Mouse (Mus musculus) heart, postnatal 0 days (tissue): Measurements from ENCODE around the gene Arhgef11. TPM values are rescaled to one million over a fixed set of nuclear protein-coding genes. Genes with fewer than 3 reads are reported as not detected.

ENCODE experiments used
- ATAC-seq: fragments of 200-750 bp; cut with Nextera tagmentation; 2 replicates; pipeline ENCODE4 v1.8.0; 2017; ENCODE audit warnings: low read depth, moderate number of reproducible peaks, moderate library complexity; ENCODE audit not compliant: insufficient read depth
- DNase-seq: peaks from one replicate; pipeline ENCODE4 v3.0.0-alpha.2; 2016; ENCODE audit warnings: low spot score
- H3K27ac ChIP-seq: fragments of 300-500 bp; sonication (generic); 2 replicates; pipeline ENCODE4 v1.5.1; 2014; ENCODE audit warnings: low read depth, mild to moderate bottlenecking
- H3K27me3 ChIP-seq: fragments of 300-500 bp; sonication (generic); 2 replicates; pipeline ENCODE4 v1.6.1; 2014; ENCODE audit warnings: low read length, mixed read lengths; ENCODE audit not compliant: control insufficient read depth, insufficient read depth
- H3K36me3 ChIP-seq: fragments of 300-500 bp; sonication (generic); replicated peaks from 2 replicates; pipeline ENCODE4 v1.6.1; 2014; ENCODE audit warnings: low read length, mixed read lengths; ENCODE audit not compliant: control insufficient read depth, insufficient read depth
- H3K4me1 ChIP-seq: fragments of 300-500 bp; sonication (generic); 2 replicates; pipeline ENCODE4 v1.6.1; 2014; ENCODE audit warnings: antibody characterized with exemption; ENCODE audit not compliant: control insufficient read depth, insufficient read depth
- H3K4me2 ChIP-seq: fragments of 300-500 bp; sonication (generic); 2 replicates; pipeline ENCODE4 v1.6.1; 2014; ENCODE audit warnings: low read depth, mild to moderate bottlenecking, low read length, moderate library complexity
- H3K4me3 ChIP-seq: fragments of 300-500 bp; sonication (generic); 2 replicates; pipeline ENCODE4 v1.5.1; 2014; ENCODE audit warnings: low read depth, low read length
- H3K9ac ChIP-seq: fragments of 300-500 bp; sonication (generic); replicated peaks from 2 replicates; pipeline ENCODE4 v1.6.1; 2014; ENCODE audit warnings: low read depth, low read length, mixed read lengths
- H3K9me3 ChIP-seq: fragments of 300-500 bp; sonication (generic); replicated peaks from 2 replicates; pipeline ENCODE4 v1.6.1; 2016; ENCODE audit warnings: low read length; ENCODE audit not compliant: control insufficient read depth
- CTCF ChIP-seq: IDR thresholded peaks from 2 replicates; pipeline ENCODE4 v1.5.1; 2016; ENCODE audit warnings: antibody characterized with exemption, control low read depth, low read depth
- EP300 ChIP-seq: IDR thresholded peaks from 2 replicates; pipeline ENCODE4 v1.6.1; 2016; ENCODE audit warnings: antibody characterized with exemption, low read depth
- WGBS: fragments of 180-500 bp; shearing (Covaris S2); extraction: QIAGEN DNeasy Blood & Tissue Kit; methylation state at CpG from one replicate; pipeline ENCODE4 v1.1.7; 2014; 5-methylcytosine and 5-hydroxymethylcytosine counted together
- polyA plus RNA-seq: library from polyadenylated mRNA; unstranded; fragments of >200 nt; fragmentation: Nextera tagmentation; extraction: Ambion mirVana; gene quantifications from 2 replicates; pipeline ENCODE4 v1.2.1, GENCODE M21; 2015
- total RNA-seq: library from RNA; depleted of rRNA; stranded (reverse); fragments of >200 nt; gene quantifications from 2 replicates; pipeline ENCODE4 v1.2.3, GENCODE M21; 2014; ENCODE audit warnings: low replicate concordance

Gene Arhgef11
- total and polyA plus RNA-seq, 2 experiments from 2014 or later = 5.3 to 29.9 TPM

DNA sequence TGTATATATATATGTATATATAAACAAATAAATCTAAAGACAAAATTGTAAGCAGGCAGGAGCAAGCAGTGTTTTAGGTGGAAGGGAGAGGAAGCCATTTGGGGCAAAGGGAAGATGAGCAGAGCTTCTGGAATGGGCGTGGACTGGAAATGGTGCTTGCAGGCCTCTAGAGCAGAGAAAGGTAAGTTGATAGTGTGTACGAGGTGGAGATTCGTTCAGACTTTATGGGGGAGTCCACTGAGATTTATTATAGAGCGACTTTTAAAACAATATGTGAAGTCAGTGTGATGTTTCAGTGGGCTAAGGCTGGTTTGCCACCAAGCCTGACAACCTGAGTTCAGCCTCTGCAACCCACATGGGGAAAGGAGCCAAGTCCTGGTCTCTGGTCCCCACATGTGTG lies 7.5 kb downstream of the Arhgef11 start:
- no peaks in the 10 kb centered on the region for H3K9me3 ChIP-seq
- TF ChIP-seq EP300 (no peak), CTCF (no peak)
- DNase-seq (no peak), ATAC-seq (no peak)
- H3K27me3 ChIP-seq = no peaks in the 10 kb centered on the region
- no peak overlapping the region for H3K4me3 ChIP-seq
- H3K4me2 ChIP-seq = no peak overlapping the region
- H3K4me1 ChIP-seq = peaks cover 16% of the 10 kb centered on the region
- H3K27ac ChIP-seq = no peak overlapping the region
- 87% methylated on average over 4 of the region's 4 CpGs for WGBS
- H3K9ac ChIP-seq = no peak overlapping the region
- 0 out of 2 replicates have a peak, but pooled peaks cover 4% of the 10 kb centered on the region for H3K36me3 ChIP-seq

DNA sequence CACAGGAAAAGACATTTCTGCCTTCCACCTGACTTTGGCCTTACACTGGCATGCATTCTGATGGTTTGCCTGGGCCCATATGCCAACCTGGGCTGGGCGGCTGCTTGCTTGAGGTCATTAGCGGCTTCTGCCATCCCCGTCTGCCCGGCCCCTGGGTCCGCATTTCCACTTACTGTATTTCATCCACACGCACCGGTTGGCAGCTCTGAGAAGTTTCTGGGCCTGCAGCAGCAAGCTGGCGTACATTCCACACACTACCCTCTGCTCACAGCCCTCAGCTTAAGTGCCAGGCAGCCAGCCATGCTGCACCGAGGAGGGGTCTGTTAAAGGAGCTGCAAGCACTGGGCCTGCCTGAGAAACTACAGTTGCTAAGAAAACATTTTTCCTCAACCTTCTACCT lies 13.5 kb downstream of the Arhgef11 start:
- WGBS = 38% methylated on average over 9 of the region's 9 CpGs
- peak overlapping the region; percentile 41 for H3K4me2 ChIP-seq
- peak overlapping the region; percentile 59 for H3K27ac ChIP-seq
- DNase-seq = peak; percentile 55
- ATAC-seq = peak; percentile 71
- no peaks in the 10 kb centered on the region for H3K9me3 ChIP-seq
- TF ChIP-seq CTCF (no peak), EP300 (no peak)
- H3K4me1 ChIP-seq = 0 out of 2 replicates have a peak, but pooled peaks cover 7% of the 10 kb centered on the region
- 0 out of 2 replicates have a peak, but pooled peaks cover 4% of the 10 kb centered on the region for H3K36me3 ChIP-seq
- H3K27me3 ChIP-seq = no peaks in the 10 kb centered on the region
- H3K9ac ChIP-seq = no peak overlapping the region
- peak overlapping the region; percentile 15; the same call in 1 of the 2 replicates for H3K4me3 ChIP-seq

- WGBS = 75% methylated on average over 4 of the region's 4 CpGs
- Histone ChIP-seq H3K36me3 (0 out of 2 replicates have a peak, but pooled peaks cover 4% of the 10 kb centered on the region), H3K9me3 (no peaks in the 10 kb centered on the region), H3K27me3 (no peaks in the 10 kb centered on the region), H3K4me1 (0 out of 2 replicates have a peak, but pooled peaks cover 7% of the 10 kb centered on the region), H3K9ac (no peak overlapping the region), H3K27ac (peak overlapping the region; percentile 59; the same call in 1 of the 2 replicates), H3K4me3 (no peak overlapping the region), H3K4me2 (no peak overlapping the region)
- ATAC-seq = no peak
- TF ChIP-seq CTCF = no peak
- no peak for TF ChIP-seq EP300
- DNase-seq = no peak
These were observed 14.0 kb downstream of the Arhgef11 start for GRCm38 (mm10) chr3:87631408-87631807.

DNA sequence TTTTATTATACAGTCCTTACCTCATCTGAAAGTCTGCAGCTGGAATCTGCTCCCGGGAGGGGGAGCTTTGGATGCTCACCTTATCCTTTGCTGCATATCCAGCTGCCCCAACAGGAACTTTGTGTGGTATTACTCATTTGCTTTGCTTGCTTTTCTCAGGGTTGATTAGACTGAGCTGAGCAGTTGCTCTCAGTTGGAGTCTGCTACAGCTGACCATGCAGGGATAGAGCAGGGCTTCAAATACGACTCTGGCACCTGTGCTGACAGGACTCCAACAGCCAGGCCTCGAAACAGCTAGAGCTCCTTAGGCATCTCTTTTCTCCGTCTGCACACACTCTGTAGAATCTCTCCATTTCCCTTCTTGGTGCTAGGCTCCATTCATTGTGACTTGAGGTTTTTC lies 18.2 kb downstream of the Arhgef11 start:
- H3K4me3 ChIP-seq = no peak overlapping the region
- no peak overlapping the region for H3K27ac ChIP-seq
- no peaks in the 10 kb centered on the region for H3K9me3 ChIP-seq
- TF ChIP-seq EP300 = no peak
- no peak for TF ChIP-seq CTCF
- H3K36me3 ChIP-seq = no peaks in the 10 kb centered on the region
- H3K4me2 ChIP-seq = no peak overlapping the region
- no peak for ATAC-seq
- DNase-seq = no peak
- no peaks in the 10 kb centered on the region for H3K27me3 ChIP-seq
- H3K9ac ChIP-seq = no peak overlapping the region
- WGBS = 66% methylated on average over 4 of the region's 4 CpGs
- peaks cover 12% of the 10 kb centered on the region; the same call in 1 of the 2 replicates for H3K4me1 ChIP-seq

DNA sequence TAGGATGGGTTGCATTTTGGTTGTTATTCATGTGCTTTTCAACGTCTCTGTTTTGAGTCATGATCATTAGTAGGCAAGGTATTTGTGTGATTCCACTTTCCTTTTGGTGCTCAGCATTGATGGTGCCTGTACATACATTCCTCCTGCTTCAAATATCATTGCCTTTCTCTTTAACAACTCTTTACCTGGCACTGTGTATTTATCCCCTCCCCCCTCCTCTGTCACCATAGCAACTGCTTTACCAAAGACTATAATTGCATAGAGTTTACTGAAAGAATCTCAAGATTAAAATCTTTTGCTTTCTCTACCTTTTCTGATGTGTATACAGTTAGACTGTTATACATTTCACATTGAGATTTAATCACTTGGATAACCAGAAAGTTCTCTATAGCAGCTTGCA lies 26.1 kb downstream of the Arhgef11 start:
- ATAC-seq (no peak), DNase-seq (no peak)
- TF ChIP-seq EP300 = no peak
- TF ChIP-seq CTCF = no peak
- Histone ChIP-seq H3K27ac (no peak overlapping the region), H3K36me3 (0 out of 2 replicates have a peak, but pooled peaks cover 5% of the 10 kb centered on the region), H3K9me3 (no peaks in the 10 kb centered on the region), H3K9ac (no peak overlapping the region), H3K4me2 (no peak overlapping the region), H3K4me3 (no peak overlapping the region), H3K4me1 (peaks cover 1% of the 10 kb centered on the region; the same call in 1 of the 2 replicates), H3K27me3 (no peaks in the 10 kb centered on the region)
- WGBS = 90% methylated on average over 1 of the region's 1 CpGs

DNA sequence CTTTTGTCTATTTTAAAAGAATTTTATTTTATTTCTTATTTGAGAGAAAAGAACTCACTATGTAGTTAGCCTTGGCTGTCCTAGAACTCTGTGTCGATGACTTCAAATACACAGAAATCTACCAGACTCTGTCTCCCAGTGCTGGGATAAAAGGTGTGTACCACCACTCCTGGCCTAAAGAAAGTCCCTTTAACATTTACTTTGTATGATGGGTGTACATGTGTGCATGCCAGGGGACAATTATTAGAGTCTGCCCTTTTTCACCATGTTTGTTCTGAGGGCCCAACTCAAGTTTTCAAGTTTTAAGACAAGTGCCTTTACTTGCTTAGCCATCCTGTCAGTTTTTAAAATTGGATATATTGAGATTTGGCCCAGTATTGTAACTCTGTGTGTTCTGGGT lies 28.8 kb downstream of the Arhgef11 start:
- Histone ChIP-seq H3K27ac (no peak overlapping the region), H3K36me3 (no peaks in the 10 kb centered on the region), H3K9ac (no peak overlapping the region), H3K27me3 (no peaks in the 10 kb centered on the region), H3K9me3 (no peaks in the 10 kb centered on the region), H3K4me2 (no peak overlapping the region), H3K4me1 (no peaks in the 10 kb centered on the region), H3K4me3 (no peak overlapping the region)
- 98% methylated on average over 1 of the region's 1 CpGs for WGBS
- ATAC-seq = no peak
- DNase-seq = no peak
- TF ChIP-seq EP300 (no peak), CTCF (no peak)
